Mouse (Mus musculus) retina, embryonic 14.5 days (tissue): ENCODE results near the gene Gm17428.
"Not testable (repeated sequence)": the region's sequence is repeated elsewhere in the genome, so short reads cannot be mapped to it uniquely, and the experiment has no call there.

ENCODE experiments used
- DNase-seq: peaks from one replicate; pipeline ENCODE4 v3.0.0-alpha.2; 2015; ENCODE audit warnings: low spot score

The Gm17428 gene

GRCm38 (mm10) chr14:54953664-54954206 is 23.0 kb upstream of the Gm17428 start:
- no peak for DNase-seq

DNA sequence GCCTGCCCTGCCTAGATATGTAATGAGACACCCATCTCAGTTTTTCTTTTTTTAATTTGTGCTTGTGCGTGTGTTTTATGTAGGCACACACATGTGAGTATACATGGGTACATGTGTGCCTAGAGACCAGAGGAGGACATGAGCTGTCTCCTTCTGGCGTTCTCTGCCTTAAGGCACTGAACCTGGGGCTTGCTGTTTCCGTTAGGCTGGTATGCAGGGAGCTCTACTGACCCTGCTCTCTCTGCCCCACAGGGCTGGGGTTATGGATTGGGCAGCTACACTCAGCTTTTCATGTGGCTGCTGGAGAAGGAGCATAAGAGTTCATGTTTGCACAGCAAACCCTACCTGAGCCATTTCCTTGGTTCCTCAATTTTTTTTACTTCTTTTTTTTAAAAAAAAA is 22.3 kb upstream of the Gm17428 start:
- DNase-seq: no peak

GRCm38 (mm10) chr14:54955481-54955880 is 21.3 kb upstream of the Gm17428 start:
- no peak for DNase-seq

- no peak for DNase-seq
Observed at GRCm38 (mm10) chr14:54956533-54956932, 20.2 kb upstream of the Gm17428 start.

DNA sequence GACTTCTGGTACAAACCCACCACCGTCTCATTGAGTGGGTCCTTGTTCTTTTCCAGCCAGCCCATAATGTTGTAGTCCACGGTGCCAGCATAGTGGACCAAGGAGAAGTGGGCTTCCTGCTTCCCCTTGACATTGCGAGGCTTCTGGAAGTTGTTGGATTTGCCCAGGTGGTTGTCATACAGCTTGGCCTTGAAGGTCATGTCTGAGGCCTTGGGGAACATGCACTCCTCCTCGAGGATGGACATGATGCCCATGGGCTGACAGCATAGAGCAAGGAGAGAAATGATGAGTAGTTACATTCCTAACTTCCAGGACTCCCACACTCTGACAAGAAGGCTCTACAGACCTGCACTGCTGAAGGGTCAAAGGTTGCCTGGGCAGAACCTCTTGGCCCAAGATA is 18.2 kb upstream of the Gm17428 start:
- DNase-seq: no peak

- no peak for DNase-seq
Observed at GRCm38 (mm10) chr14:54959197-54959596, 17.5 kb upstream of the Gm17428 start.

DNA sequence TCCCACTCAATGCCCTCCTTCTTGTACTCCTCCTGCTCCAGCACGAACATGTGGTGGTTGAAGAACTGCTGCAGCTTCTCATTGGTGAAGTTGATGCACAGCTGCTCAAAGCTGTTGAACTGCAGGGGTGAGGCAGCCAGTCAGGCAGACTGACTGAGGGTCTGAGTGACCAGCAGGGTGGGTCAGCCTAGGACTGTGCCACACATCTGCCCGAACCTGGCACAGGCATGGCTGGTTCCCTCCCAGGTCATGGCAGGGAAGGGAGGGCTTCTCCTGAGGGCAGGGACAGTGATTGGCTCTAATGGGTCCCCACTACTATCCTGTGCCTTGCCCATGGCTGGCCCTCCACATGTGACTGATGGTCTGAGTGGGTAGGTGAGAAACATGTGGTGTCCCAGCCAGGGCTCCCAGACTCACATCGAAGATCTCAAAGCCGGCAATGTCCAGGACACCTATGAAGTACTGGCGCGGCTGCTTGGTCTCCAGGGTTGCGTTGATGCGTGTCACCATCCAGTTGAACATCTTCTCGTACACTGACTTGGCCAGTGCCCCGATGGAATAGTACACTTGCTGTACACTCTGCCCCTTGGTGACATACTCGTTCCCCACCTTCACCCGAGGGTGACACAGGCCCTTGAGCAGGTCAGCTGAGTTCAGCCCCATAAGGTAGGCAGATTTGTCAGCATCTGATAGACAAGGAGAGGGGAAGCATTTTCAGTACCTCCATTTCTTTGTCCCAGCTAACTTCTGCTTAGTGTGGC is 16.7 kb upstream of the Gm17428 start:
- DNase-seq: not testable (repeated sequence)

DNA sequence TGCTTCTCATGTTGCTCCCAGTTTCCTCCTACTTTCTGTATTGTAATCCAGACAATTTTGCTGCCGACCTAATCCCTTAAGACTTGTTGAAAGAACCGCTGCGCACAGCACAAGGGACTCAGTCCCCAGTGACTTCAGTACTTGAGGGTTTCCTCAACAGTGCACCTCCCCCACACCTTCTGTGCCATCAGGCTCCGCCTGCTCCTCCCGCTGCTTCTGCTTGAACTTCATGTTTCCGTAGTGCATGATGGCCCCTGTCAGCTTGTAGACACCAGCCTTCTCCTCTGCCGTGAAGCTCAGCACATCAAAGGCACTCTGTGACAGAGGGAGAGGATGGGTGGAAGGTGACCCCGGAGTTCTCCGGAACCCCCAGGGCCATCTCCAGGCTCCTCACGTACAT is 16.0 kb upstream of the Gm17428 start:
- DNase-seq: peak; percentile 9

DNA sequence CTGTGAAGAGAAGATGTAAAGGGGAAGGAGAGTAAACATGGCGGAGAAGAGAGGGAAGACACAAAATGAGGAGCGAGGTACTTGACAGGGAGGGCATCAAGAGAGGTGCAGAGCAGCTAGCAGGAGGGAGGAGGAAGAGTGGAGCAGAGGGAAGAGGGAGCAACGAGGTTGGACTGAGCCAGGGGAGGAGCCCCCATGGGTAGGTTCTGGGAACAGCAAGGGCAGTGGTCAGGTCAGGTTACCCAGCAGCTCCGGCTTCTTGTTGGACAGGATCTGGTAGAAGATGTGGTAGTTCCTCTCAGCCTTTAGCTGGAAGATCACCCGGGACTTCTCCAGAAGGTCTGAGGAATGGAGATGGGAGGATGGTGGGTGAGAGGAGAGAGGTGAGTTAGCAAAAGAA is 15.2 kb upstream of the Gm17428 start:
- DNase-seq: no peak

DNA sequence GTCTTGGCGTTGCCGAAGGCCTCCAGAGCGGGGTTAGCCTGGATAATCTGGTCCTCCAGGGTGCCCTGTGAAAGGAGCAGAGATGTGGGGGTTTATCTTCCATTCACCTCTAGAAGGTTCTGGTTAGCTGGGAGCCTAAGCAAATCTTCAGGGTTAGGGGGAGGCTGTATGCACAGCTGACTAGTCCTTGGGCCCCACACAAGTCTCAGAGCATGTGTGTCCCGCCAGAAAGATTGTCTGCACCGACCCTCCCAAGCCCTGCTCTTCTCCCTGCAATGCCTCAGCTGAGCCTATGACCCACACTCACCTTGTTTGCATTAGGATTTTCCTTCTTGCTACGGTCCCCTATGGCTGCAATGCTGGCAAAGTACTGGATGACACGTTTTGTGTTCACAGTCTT is 14.0 kb upstream of the Gm17428 start:
- DNase-seq: no peak

GRCm38 (mm10) chr14:54963727-54964126 is 13.0 kb upstream of the Gm17428 start:
- DNase-seq: no peak

DNA sequence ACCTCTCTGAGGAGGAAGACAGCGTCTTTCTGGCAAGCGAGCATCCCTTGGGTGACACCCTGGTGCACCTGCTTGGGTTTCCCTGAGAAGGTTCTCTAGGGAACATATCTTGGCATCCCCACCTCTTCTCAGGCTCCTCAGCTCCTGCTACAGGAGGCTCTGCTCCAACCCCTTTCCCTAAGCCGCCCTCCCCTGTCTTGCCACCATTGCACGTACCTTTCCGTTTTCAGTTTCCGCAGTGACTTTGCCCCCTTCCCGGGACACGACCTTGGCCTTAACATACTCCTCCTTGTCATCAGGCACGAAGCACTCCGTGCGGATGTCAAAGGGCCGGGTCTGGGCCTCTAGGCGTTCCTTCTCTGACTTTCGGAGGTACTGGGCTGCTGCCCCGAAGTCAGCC is 11.7 kb upstream of the Gm17428 start:
- DNase-seq: no peak

DNA sequence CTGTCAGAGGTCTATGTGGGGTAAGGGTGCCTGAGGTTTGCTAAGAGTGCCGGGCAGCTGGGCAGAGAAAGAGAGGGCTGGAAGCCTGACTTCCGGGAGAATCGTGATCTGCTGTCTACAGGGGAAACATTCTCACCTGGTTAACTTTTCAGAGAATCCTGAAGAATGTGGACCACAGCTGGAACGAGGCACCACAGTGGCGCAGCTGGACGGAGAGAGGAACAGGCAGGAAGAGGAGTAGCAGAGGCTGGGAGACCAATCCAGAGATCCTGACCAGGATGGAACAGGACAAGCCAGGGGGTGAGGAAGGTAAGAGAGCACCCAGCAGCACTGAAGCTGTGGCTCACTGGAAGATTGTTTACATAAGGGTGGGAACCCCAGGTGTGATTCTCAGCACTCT is 11.1 kb upstream of the Gm17428 start:
- no peak for DNase-seq

- DNase-seq: no peak
Observed at GRCm38 (mm10) chr14:54966320-54966977, 10.3 kb upstream of the Gm17428 start, which contains the start of gene Myh6. TSS of gene Myh6 (minus strand) at chr14:54966927.

GRCm38 (mm10) chr14:54967874-54968273 is 8.9 kb upstream of the Gm17428 start:
- DNase-seq: no peak

DNA sequence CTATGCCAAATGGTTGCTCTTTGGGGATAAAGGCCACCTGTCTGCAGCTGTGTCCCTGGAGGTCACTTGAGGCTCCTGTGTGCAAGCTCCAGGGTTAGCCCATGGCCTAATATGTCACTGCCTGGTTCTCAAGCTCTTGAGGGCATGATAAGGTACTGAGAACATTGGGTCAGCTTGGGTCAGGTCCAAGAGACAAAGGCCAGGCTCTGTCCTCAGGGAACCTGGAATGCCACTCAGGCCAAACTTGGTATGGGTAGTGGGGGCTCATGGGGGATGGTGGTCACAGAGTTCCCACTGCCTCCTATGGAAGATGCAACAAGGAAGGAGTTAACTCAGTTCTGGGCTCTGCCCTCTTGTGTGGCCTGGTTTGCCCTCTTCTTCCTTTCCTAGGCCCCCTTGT is 8.4 kb upstream of the Gm17428 start:
- no peak for DNase-seq

- DNase-seq: not testable (repeated sequence)
Observed at GRCm38 (mm10) chr14:54972786-54973185, 3.9 kb upstream of the Gm17428 start.

DNA sequence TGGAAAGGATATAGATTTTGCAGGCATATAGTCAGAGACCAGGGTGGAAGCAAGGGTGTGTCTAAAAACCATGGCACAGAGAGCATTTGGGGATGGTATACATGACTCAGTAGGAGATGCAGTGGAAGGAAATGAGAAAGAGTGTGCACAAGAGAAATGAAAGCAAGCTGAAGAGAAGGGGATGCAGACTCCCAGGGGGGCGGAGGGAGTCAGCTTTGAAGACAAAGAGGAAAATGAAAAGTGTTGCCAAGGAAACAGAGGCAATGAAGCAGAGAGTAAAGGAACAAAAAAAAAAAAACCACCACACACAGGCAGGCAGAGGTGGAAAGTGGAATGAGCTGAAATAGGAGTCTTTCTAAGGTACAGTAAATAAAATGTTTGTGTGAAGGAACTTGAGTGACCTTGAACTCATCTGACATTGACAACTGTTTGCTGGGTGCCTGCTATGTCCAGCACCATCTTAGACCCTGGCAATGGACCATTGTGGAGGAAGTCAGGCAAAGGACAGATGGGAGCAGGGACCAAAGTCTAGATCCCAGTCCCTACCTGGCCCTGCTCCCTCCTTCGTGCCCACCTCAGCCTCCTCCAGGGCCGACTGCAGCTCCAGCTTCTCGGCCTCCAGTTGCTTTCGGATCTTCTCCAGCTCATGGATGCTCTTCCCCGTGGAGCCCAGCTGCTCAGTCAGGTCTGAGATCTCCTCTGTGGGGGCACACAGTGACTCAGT is 2.5 kb upstream of the Gm17428 start:
- DNase-seq: peak; percentile 44

DNA sequence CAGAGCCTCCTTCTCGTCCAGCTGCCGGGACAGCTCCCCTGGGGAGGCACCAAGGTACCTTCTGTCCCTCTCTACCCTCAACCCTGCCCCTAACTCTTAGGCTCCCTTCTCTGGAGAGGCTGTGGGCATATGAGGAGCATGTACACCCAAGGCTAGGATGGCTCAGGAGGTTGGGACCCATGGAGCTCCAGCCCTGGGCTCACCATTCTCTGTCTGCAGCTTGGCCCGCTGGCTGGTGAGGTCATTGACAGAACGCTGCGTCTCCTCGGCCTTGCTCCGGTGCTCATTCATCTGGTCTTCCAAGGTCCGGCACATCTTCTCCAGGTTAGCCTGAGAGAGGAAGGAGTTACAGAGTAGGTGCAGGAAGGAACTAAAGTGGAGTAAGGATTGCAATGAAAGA is 1.9 kb downstream of the Gm17428 start:
- DNase-seq: no peak

DNA sequence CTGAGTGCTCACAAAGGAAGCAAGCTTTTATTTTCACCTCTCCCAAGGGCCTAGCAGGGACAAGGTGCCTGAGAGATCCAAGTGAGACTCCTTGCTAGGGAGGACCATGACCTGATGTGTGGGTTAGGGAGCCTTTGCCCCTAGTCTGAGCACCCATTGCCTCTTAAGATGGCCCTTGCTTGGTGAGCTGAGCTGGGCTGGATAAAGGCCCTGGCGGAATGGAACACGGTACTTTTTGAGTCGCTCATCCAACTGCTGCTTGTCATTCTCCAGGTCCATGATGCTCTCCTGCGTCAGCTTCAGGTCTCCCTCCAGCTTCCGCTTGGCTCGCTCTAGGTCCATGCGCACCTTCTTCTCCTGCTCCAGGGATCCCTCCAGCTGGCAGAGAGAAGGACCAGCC is 5.2 kb downstream of the Gm17428 start:
- no peak for DNase-seq

- not testable (repeated sequence) for DNase-seq
Observed at GRCm38 (mm10) chr14:54988350-54988874, 11.7 kb downstream of the Gm17428 start.

DNA sequence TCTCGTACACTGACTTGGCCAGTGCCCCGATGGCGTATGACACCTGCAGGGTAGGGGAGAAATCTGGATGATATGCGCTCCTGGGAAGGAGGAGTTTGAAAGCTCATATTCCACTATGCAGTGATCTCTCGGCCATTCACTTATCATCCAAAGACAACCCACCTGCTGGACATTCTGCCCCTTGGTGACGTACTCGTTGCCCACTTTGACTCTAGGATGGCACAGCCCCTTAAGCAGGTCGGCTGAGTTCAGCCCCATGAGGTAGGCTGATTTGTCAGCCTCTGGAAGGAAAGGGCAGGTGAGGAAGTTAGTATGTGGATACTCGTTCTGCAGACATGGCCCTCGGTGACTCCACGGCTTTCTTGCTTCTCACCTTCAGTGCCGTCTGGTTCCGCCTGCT is 12.1 kb downstream of the Gm17428 start:
- DNase-seq: no peak
